Mouse (Mus musculus): Measurements from ENCODE around the gene Gm9972. TPM values are rescaled to one million over a fixed set of nuclear protein-coding genes. Genes with fewer than 3 reads are reported as not detected.

Gm9972 gene
- polyA plus RNA-seq, 1 experiment = not detected

DNA sequence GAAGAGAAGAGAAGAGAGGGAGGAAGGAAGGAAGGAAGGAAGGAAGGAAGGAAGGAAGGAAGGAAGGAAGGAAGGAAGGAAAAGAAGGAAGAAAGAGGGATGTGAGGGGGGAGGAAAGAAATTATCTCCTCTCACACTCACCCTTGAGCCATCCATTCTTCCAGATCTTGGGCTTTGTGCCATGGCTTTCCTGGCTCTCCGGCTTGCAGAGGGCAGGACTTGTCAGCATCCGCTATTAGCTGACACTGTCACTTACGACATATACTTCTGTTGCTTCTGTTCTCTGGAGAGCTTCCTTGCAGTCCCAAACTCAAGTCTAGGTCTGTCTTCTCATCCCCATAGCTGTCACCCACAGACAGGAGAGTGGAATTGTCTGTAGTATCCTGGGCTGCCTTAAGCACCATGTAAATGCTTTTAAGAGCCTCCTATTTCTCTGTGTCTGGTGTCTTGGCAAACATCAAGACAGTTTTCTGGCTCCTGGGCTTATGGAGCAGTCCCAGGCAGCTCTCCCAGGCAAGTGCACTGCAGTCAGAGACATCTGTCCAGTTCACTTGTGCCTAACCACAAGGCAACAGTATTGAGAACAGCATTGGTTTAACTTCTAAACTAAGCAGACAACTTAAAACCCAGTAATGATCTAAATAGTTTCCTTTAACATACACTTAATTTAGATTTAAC, 10.5 kb downstream of the Gm9972 start:
- Histone ChIP-seq H3K4me3 (ENCODE audit: control insufficient read depth, insufficient read depth, low read length) (no peak overlapping the region), H3K36me3 (ENCODE audit: control insufficient read depth, insufficient read depth, low read length) (no peaks in the 10 kb centered on the region), H3K4me1 (replicated peaks; ENCODE audit: control insufficient read depth, insufficient read depth, low read length) (no peaks in the 10 kb centered on the region), H3K27me3 (ENCODE audit: control insufficient read depth, insufficient read depth, low read length) (no peaks in the 10 kb centered on the region), H3K27ac (ENCODE audit: control insufficient read depth, insufficient read depth, low read length) (no peak overlapping the region)
- no peak for DNase-seq
- no peak for TF ChIP-seq CTCF (IDR thresholded peaks at IDR 0.05; ENCODE audit: borderline replicate concordance, control insufficient read depth, extremely low read depth, insufficient read depth, low read length, poor library complexity)
- TF ChIP-seq POLR2A (IDR thresholded peaks at IDR 0.05; ENCODE audit: control insufficient read depth, extremely low read depth, insufficient read depth, low read length, poor library complexity) = no peak
- WGBS = 87% methylated on average over 3 of the region's 3 CpGs

- Histone ChIP-seq H3K36me3 (ENCODE audit: control insufficient read depth, insufficient read depth, low read length) (no peaks in the 10 kb centered on the region), H3K4me1 (replicated peaks; ENCODE audit: control insufficient read depth, insufficient read depth, low read length) (no peaks in the 10 kb centered on the region), H3K27me3 (ENCODE audit: control insufficient read depth, insufficient read depth, low read length) (no peaks in the 10 kb centered on the region), H3K27ac (ENCODE audit: control insufficient read depth, insufficient read depth, low read length) (no peak overlapping the region), H3K4me3 (ENCODE audit: control insufficient read depth, insufficient read depth, low read length) (no peak overlapping the region)
- WGBS = 79% methylated on average over 1 of the region's 1 CpGs
- DNase-seq = no peak
- TF ChIP-seq CTCF (IDR thresholded peaks at IDR 0.05; ENCODE audit: borderline replicate concordance, control insufficient read depth, extremely low read depth, insufficient read depth, low read length, poor library complexity) = no peak
- no peak for TF ChIP-seq POLR2A (IDR thresholded peaks at IDR 0.05; ENCODE audit: control insufficient read depth, extremely low read depth, insufficient read depth, low read length, poor library complexity)
These were observed 13.8 kb downstream of the Gm9972 start for GRCm38 (mm10) chr11:43049363-43049762.

DNA sequence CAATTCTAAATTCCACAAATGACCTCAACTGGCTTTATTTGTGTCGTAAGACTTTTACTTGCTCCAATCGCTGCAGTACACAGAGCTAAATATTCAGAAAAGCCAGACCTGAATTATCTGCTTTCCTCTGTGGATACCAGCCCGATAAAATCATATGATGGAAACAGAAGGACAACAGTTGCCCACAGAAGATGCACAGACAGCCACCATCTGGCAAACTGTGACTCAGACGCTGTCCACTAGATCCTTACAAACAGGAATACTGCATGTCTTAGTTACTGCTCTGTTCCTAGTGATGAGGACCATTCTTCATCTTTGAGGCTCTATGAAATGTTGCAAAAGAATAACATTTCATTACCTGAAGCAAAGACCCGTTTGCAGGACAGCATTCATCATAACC, 19.4 kb downstream of the Gm9972 start:
- Histone ChIP-seq H3K4me1 (replicated peaks; ENCODE audit: control insufficient read depth, insufficient read depth, low read length) (no peaks in the 10 kb centered on the region), H3K36me3 (ENCODE audit: control insufficient read depth, insufficient read depth, low read length) (no peaks in the 10 kb centered on the region), H3K27ac (ENCODE audit: control insufficient read depth, insufficient read depth, low read length) (no peak overlapping the region), H3K27me3 (ENCODE audit: control insufficient read depth, insufficient read depth, low read length) (no peaks in the 10 kb centered on the region), H3K4me3 (ENCODE audit: control insufficient read depth, insufficient read depth, low read length) (no peak overlapping the region)
- DNase-seq = no peak
- WGBS = 92% methylated on average over 5 of the region's 5 CpGs
- TF ChIP-seq CTCF (IDR thresholded peaks at IDR 0.05; ENCODE audit: borderline replicate concordance, control insufficient read depth, extremely low read depth, insufficient read depth, low read length, poor library complexity) (no peak), POLR2A (IDR thresholded peaks at IDR 0.05; ENCODE audit: control insufficient read depth, extremely low read depth, insufficient read depth, low read length, poor library complexity) (no peak)

- TF ChIP-seq CTCF (IDR thresholded peaks at IDR 0.05; ENCODE audit: borderline replicate concordance, control insufficient read depth, extremely low read depth, insufficient read depth, low read length, poor library complexity) (no peak), POLR2A (IDR thresholded peaks at IDR 0.05; ENCODE audit: control insufficient read depth, extremely low read depth, insufficient read depth, low read length, poor library complexity) (no peak)
- 46% methylated on average over 5 of the region's 5 CpGs for WGBS
- H3K36me3 ChIP-seq (ENCODE audit: control insufficient read depth, insufficient read depth, low read length) = no peaks in the 10 kb centered on the region
These were observed 24.0 kb downstream of the Gm9972 start for GRCm38 (mm10) chr11:43059437-43059970.

GRCm38 (mm10) chr11:43062286-43062685, 26.7 kb downstream of the Gm9972 start:
- 85% methylated on average over 3 of the region's 3 CpGs for WGBS
- DNase-seq = no peak
- Histone ChIP-seq H3K4me1 (replicated peaks; ENCODE audit: control insufficient read depth, insufficient read depth, low read length) (no peaks in the 10 kb centered on the region), H3K36me3 (ENCODE audit: control insufficient read depth, insufficient read depth, low read length) (no peaks in the 10 kb centered on the region), H3K27ac (ENCODE audit: control insufficient read depth, insufficient read depth, low read length) (no peak overlapping the region), H3K4me3 (ENCODE audit: control insufficient read depth, insufficient read depth, low read length) (no peak overlapping the region), H3K27me3 (ENCODE audit: control insufficient read depth, insufficient read depth, low read length) (no peaks in the 10 kb centered on the region)
- no peak for TF ChIP-seq CTCF (IDR thresholded peaks at IDR 0.05; ENCODE audit: borderline replicate concordance, control insufficient read depth, extremely low read depth, insufficient read depth, low read length, poor library complexity)
- TF ChIP-seq POLR2A (IDR thresholded peaks at IDR 0.05; ENCODE audit: control insufficient read depth, extremely low read depth, insufficient read depth, low read length, poor library complexity) = no peak

More at GRCm38 (mm10) chr11:43059437-43059970, 24.0 kb downstream of the Gm9972 start:
- H3K4me3 ChIP-seq (ENCODE audit: control insufficient read depth, insufficient read depth, low read length) = no peak overlapping the region
- no peak for DNase-seq
- no peaks in the 10 kb centered on the region for H3K27me3 ChIP-seq (ENCODE audit: control insufficient read depth, insufficient read depth, low read length)
- H3K27ac ChIP-seq (ENCODE audit: control insufficient read depth, insufficient read depth, low read length) = no peak overlapping the region
- H3K4me1 ChIP-seq (replicated peaks; ENCODE audit: control insufficient read depth, insufficient read depth, low read length) = no peaks in the 10 kb centered on the region

DNA sequence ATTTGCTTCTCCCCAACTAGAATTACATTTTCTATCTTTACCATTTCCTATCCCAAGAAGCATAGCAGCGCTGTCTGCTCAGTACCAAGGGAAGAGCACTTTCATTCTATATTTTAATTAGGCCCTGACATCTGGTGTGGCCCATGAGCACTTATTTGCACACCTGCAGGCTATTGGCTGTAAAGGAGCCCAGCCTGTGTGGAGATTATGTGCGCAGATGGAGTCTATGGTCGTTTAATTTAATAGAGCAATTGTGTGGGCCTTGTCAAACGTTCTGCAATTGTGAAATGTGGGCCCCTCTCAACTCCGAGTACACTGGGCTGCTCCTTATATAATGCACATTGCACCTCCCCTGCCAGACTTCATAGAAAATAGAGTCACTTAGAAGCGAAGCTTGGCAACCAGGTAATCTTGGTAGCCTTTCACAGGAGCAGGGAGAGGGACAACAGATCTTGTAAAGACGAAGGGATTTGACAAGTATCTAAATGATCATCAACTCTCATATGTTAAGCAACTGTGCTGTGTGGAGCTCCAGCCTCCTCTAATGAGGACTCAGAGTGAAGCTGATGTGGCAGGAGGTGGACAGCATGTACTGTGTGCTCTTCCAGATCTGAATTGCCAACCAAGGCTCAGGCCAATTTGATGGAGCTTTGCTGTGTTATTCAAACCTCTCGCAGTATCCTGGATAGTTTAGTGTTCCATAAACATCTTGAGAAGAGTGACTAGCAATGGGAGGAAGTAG, 50.9 kb downstream of the Gm9972 start:
- Histone ChIP-seq H3K4me3 (ENCODE audit: control insufficient read depth, insufficient read depth, low read length) (no peak overlapping the region), H3K27me3 (ENCODE audit: control insufficient read depth, insufficient read depth, low read length) (no peaks in the 10 kb centered on the region), H3K27ac (ENCODE audit: control insufficient read depth, insufficient read depth, low read length) (no peak overlapping the region), H3K4me1 (replicated peaks; ENCODE audit: control insufficient read depth, insufficient read depth, low read length) (no peaks in the 10 kb centered on the region), H3K36me3 (ENCODE audit: control insufficient read depth, insufficient read depth, low read length) (no peaks in the 10 kb centered on the region)
- TF ChIP-seq CTCF (IDR thresholded peaks at IDR 0.05; ENCODE audit: borderline replicate concordance, control insufficient read depth, extremely low read depth, insufficient read depth, low read length, poor library complexity) = no peak
- no peak for TF ChIP-seq POLR2A (IDR thresholded peaks at IDR 0.05; ENCODE audit: control insufficient read depth, extremely low read depth, insufficient read depth, low read length, poor library complexity)
- DNase-seq = no peak
- WGBS = 88% methylated on average over 8 of the region's 8 CpGs

Other genes starting within 250 kb of the Gm9972 start
- 0.26 and 0.31 TPM in 2 replicates for gene Atp10b, start 114.1 kb downstream of the Gm9972 start, polyA plus RNA-seq (2012; rRNA removed)